In the genomic region with DNA sequence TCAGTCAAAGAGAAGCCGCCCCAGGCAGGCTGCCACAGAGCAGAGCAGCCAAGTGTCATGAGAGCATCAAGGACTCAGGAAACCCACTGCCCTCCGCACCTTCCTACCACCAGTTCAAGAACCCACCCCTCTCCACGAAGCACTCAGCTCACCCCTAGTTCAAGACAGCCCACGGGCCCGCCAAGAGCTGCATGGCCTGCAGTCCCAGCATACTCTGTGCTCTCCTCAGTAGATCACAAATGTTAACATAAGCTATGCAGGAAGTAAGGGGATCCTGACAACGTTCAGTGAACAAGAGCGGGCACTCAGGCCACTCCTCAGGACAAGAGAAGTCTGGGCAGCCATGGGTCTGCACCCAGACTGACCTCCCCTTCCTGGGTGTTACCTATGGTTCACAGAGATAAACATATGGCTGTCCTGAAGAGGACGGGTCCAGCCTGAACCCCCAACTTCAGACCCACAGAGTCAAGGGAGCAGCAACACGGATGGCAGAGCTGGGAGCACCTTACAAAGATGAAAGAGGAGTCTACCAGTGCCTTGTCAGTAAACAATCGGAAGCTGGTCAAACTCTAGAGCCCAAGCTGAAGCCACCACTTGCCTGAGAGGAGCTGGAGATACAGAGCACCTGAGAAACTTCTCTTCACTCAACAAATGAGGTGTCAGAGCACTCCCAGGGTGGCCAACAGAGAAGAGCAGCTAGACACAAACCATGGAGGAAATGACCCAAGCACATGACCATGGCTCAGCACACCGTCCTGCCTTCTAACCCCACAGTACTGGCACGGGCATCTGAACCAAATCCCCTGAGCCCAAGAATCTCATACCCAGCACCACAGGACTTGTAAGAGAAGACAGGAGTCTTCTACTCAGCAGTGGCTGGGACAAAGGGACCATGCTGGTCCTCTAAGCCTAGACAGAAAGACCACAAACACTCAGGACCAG, we compare ENCODE assay signal across 8 mouse cellular contexts. TPM values are rescaled to one million over a fixed set of nuclear protein-coding genes. Genes with fewer than 3 reads are reported as not detected.
DNase-seq lines count a peak whose midpoint lies in the region; ATAC-seq and TF ChIP-seq lines count a peak whose summit lies in the region.

No protein-coding gene starts in this region.

- no peaks in the 10 kb centered on the region for H3K36me3 ChIP-seq in heart, embryonic 11.5 days (ENCODE audit: control insufficient read depth, insufficient read depth, low read length)
- peaks cover 66% of the 10 kb centered on the region for H3K36me3 ChIP-seq in E14TG2a.4 (ENCODE audit: insufficient read depth, low read length)
- H3K36me3 ChIP-seq in heart, embryonic 16.5 days (ENCODE audit: control insufficient read depth, insufficient read depth) = no peaks in the 10 kb centered on the region
- H3K36me3 ChIP-seq in midbrain, embryonic 11.5 days (ENCODE audit: control insufficient read depth, insufficient read depth, low read length) = no peaks in the 10 kb centered on the region

- TF ChIP-seq CTCF in E14TG2a.4 (conservative IDR thresholded peaks at IDR 0.05; ENCODE audit: low read length) = no peak

- H3K9me3 ChIP-seq in heart, embryonic 11.5 days (replicated peaks; ENCODE audit: control insufficient read depth, low read length) = no peaks in the 10 kb centered on the region
- no peaks in the 10 kb centered on the region for H3K9me3 ChIP-seq in E14TG2a.4 (ENCODE audit: low read length)
- no peaks in the 10 kb centered on the region for H3K9me3 ChIP-seq in heart, embryonic 16.5 days (replicated peaks; ENCODE audit: control insufficient read depth, low read length)
- H3K9me3 ChIP-seq in midbrain, embryonic 11.5 days (ENCODE audit: control insufficient read depth, low read length) = no peaks in the 10 kb centered on the region

- peaks cover 70% of the 10 kb centered on the region for H3K4me1 ChIP-seq in heart, embryonic 11.5 days (ENCODE audit: control insufficient read depth, insufficient read depth, low read length)
- H3K4me1 ChIP-seq in E14TG2a.4 (replicated peaks; ENCODE audit: low read depth, low read length) = peaks cover 78% of the 10 kb centered on the region
- peaks cover 63% of the 10 kb centered on the region for H3K4me1 ChIP-seq in heart, embryonic 16.5 days (ENCODE audit: control insufficient read depth, insufficient read depth, low read length)
- peaks cover 47% of the 10 kb centered on the region for H3K4me1 ChIP-seq in midbrain, embryonic 11.5 days (ENCODE audit: control insufficient read depth, insufficient read depth, low read length)

- H3K27ac ChIP-seq in heart, embryonic 11.5 days (ENCODE audit: low read depth, low read length) = 0 out of 2 replicates have a peak overlapping the region, but pooled peaks have one; percentile 1
- H3K27ac ChIP-seq in heart, embryonic 16.5 days (ENCODE audit: low read length) = peak overlapping the region; percentile 4; the same call in 1 of the 2 replicates
- H3K27ac ChIP-seq in midbrain, embryonic 11.5 days (ENCODE audit: low read depth, low read length) = no peak overlapping the region

- H3K4me2 ChIP-seq in heart, embryonic 11.5 days = peak overlapping the region; percentile 83
- H3K4me2 ChIP-seq in heart, embryonic 16.5 days (ENCODE audit: low read depth, low read length) = peak overlapping the region; percentile 90
- H3K4me2 ChIP-seq in midbrain, embryonic 11.5 days = peak overlapping the region; percentile 99

- DNase-seq in heart, postnatal 4 days = no peak
- DNase-seq in midbrain, embryonic 11.5 days (ENCODE audit: low spot score, missing footprints) = no peak
- DNase-seq in T-cell, adult 2 months (ENCODE audit: low spot score) = no peak
- DNase-seq in cerebellum, postnatal 10 days = no peak
- DNase-seq in cerebellum, adult 9-10 months = no peak

- peak overlapping the region; percentile 91 for H3K9ac ChIP-seq in heart, embryonic 11.5 days (ENCODE audit: low read depth, low read length)
- H3K9ac ChIP-seq in heart, embryonic 16.5 days (ENCODE audit: low read length) = peak overlapping the region; percentile 97
- H3K9ac ChIP-seq in midbrain, embryonic 11.5 days (ENCODE audit: low read length) = peak overlapping the region; percentile 95

- 43% methylated on average over 12 of the region's 12 CpGs for WGBS in heart, embryonic 11.5 days (ENCODE audit: insufficient replicate concordance)
- 36% methylated on average over 12 of the region's 12 CpGs for WGBS in heart, embryonic 16.5 days
- 66% methylated on average over 12 of the region's 12 CpGs for WGBS in midbrain, embryonic 11.5 days

- peak overlapping the region; percentile 94 for H3K4me3 ChIP-seq in heart, embryonic 11.5 days (ENCODE audit: low read depth, low read length)
- peak overlapping the region; percentile 84 for H3K4me3 ChIP-seq in E14TG2a.4 (replicated peaks; ENCODE audit: low read length)
- peak overlapping the region; percentile 90 for H3K4me3 ChIP-seq in heart, embryonic 16.5 days (ENCODE audit: low read length)
- H3K4me3 ChIP-seq in midbrain, embryonic 11.5 days (ENCODE audit: low read depth, low read length) = peak overlapping the region; percentile 96

- ATAC-seq in heart, embryonic 11.5 days (replicated peaks; ENCODE audit: insufficient number of reproducible peaks, low FRiP score, low TSS enrichment) = no peak
- no peak for ATAC-seq in heart, embryonic 16.5 days (replicated peaks; ENCODE audit: extremely low read depth, insufficient read depth, low FRiP score)
- no peak for ATAC-seq in midbrain, embryonic 11.5 days (ENCODE audit: low FRiP score)

- no peaks in the 10 kb centered on the region for H3K27me3 ChIP-seq in heart, embryonic 11.5 days (ENCODE audit: control insufficient read depth, insufficient read depth, low read length)
- peaks cover 26% of the 10 kb centered on the region for H3K27me3 ChIP-seq in E14TG2a.4 (ENCODE audit: insufficient read depth, low read length)
- H3K27me3 ChIP-seq in heart, embryonic 16.5 days (ENCODE audit: control insufficient read depth, insufficient read depth, low read length) = no peaks in the 10 kb centered on the region
- H3K27me3 ChIP-seq in midbrain, embryonic 11.5 days (ENCODE audit: control insufficient read depth, insufficient read depth, low read length) = no peaks in the 10 kb centered on the region

RNA-seq across cellular contexts. Expression of a gene that starts 2.9 kb away (rescaled TPM):
- 14.6 and 14.8 TPM in 2 replicates for polyA plus RNA-seq in heart, embryonic 11.5 days (2014; fragmentation: Nextera tagmentation; extraction: Ambion mirVana)
- 10 to 100 TPM; 93.8 to 98.1 TPM for total RNA-seq in heart, postnatal 4 days (2021)
- 12.1 and 12.3 TPM in 2 replicates for polyA plus RNA-seq in heart, embryonic 16.5 days (2015; fragmentation: Nextera tagmentation; extraction: Ambion mirVana)
- polyA plus RNA-seq in midbrain, embryonic 11.5 days (2014; fragmentation: Nextera tagmentation; extraction: Ambion mirVana) = 12.7 and 13.6 TPM in 2 replicates

RNA-seq across cellular contexts. Expression of a gene that starts 30.1 kb away (rescaled TPM):
- 64.9 and 66.8 TPM in 2 replicates for polyA plus RNA-seq in heart, embryonic 11.5 days (2014; fragmentation: Nextera tagmentation; extraction: Ambion mirVana)
- 10 to 100 TPM; 31.7 to 31.9 TPM for total RNA-seq in heart, postnatal 4 days (2021)
- 68.4 and 73.8 TPM in 2 replicates for polyA plus RNA-seq in heart, embryonic 16.5 days (2015; fragmentation: Nextera tagmentation; extraction: Ambion mirVana)
- polyA plus RNA-seq in midbrain, embryonic 11.5 days (2014; fragmentation: Nextera tagmentation; extraction: Ambion mirVana) = 101 and 110 TPM in 2 replicates
